10 mouse cellular contexts compared by ENCODE assay signal in the genomic region with DNA sequence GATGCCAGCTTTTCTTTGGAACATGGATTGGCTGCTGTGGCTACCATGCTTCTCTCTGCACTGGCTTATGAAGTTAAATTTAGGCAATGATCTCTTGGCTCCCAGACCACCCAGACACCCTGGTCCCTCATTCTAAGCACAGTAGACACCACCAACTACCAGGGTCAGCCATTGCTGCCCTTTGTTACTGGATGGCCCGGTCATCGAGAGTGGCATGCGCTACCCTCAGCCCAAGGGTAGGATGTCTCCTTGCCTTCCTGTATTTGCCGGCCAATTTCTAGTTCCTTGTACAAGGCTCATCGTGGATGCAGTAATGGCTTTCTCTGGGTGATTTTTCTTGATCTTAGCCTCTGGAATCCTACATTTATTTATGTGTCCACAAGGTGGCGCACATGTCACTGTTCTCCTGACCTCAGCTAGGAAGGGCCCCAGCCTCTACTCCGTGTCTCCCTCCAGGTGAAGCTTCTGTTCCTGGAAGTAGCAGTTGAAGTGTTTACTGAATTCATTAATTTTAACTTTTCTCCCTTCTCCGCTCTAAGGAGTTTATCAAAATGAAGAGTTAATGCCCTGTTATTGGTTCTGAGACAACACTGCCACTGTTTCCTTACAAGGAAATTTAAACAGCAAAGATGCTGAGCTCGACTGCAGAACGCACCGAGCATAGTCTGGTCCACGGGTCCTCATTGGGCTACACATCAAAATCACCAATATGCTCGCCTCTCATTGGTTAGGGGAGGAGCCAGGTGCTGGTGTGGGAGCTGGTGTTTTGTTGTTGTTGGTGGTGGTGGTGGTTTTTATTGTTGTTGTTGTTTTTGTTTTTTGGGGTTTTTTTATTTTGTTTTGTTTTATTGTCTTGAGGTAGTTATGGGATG.
DNase-seq lines count a peak whose midpoint lies in the region; ATAC-seq lines count a peak whose summit lies in the region.
"Had no signal": no experiment of that assay in that cellular context is flagged by ENCODE, and none has a peak within 500 bp of the region (broad histone marks: within the 10 kb centered on the region; RNA-seq: fewer than 3 reads in every experiment).

No protein-coding gene starts in this region.

- intact Hi-C loops in left cerebral cortex, postnatal 14 days (cut with DNase I) = loop anchor here (5.0 to 10.0 kb wide), 4 partner anchors 122 to 418 kb away; partner anchors contain the start of gene Col9a1

- H3K4me1 ChIP-seq in hindbrain, embryonic 11.5 days (replicated peaks; ENCODE audit: control insufficient read depth, insufficient read depth, low read length) = no peaks in the 10 kb centered on the region
- H3K4me1 ChIP-seq in midbrain, embryonic 11.5 days (ENCODE audit: control insufficient read depth, insufficient read depth, low read length) = no peaks in the 10 kb centered on the region
- no peaks in the 10 kb centered on the region for H3K4me1 ChIP-seq in stomach, embryonic 14.5 days (ENCODE audit: control insufficient read depth, insufficient read depth, low read length)
- H3K4me1 ChIP-seq: embryonic facial prominence, embryonic 12.5 days had no signal

- no peaks in the 10 kb centered on the region for H3K36me3 ChIP-seq in hindbrain, embryonic 11.5 days (ENCODE audit: control insufficient read depth, insufficient read depth, low read length)
- H3K36me3 ChIP-seq in midbrain, embryonic 11.5 days (ENCODE audit: control insufficient read depth, insufficient read depth, low read length) = no peaks in the 10 kb centered on the region
- H3K36me3 ChIP-seq in stomach, embryonic 14.5 days (ENCODE audit: control insufficient read depth, insufficient read depth, low read length) = no peaks in the 10 kb centered on the region
- H3K36me3 ChIP-seq: embryonic facial prominence, embryonic 12.5 days had no signal

- peak; percentile 48 to 71 for DNase-seq in left cerebral cortex, adult 18-20 months (ENCODE audit: low spot score in 2 of 2)
- DNase-seq in left cerebral cortex, adult 8-10 months (ENCODE audit: low spot score in 2 of 2) = no peak
- DNase-seq in adrenal gland, adult 2 months = peak; percentile 27
- DNase-seq in embryo, embryonic 11 days = peak; percentile 75
- peak; percentile 68 for DNase-seq in hindbrain, embryonic 11.5 days (ENCODE audit: low spot score)
- DNase-seq in left cerebral cortex, postnatal 14 days (ENCODE audit: low spot score in 2 of 2) = peak; percentile 57 to 72
- DNase-seq in midbrain, embryonic 11.5 days (ENCODE audit: low spot score, missing footprints) = peak; percentile 94

- no peak overlapping the region for H3K4me2 ChIP-seq in hindbrain, embryonic 11.5 days (replicated peaks; ENCODE audit: low read depth, low read length)
- no peak overlapping the region for H3K4me2 ChIP-seq in midbrain, embryonic 11.5 days
- H3K4me2 ChIP-seq in stomach, embryonic 14.5 days (replicated peaks; ENCODE audit: low read depth, low read length) = no peak overlapping the region
- H3K4me2 ChIP-seq: embryonic facial prominence, embryonic 12.5 days had no signal

- no peak overlapping the region for H3K27ac ChIP-seq in hindbrain, embryonic 11.5 days (ENCODE audit: low read depth, low read length)
- H3K27ac ChIP-seq in midbrain, embryonic 11.5 days (ENCODE audit: low read depth, low read length) = no peak overlapping the region
- no peak overlapping the region for H3K27ac ChIP-seq in stomach, embryonic 14.5 days (ENCODE audit: low read length)
- H3K27ac ChIP-seq: embryonic facial prominence, embryonic 12.5 days had no signal

- H3K27me3 ChIP-seq in hindbrain, embryonic 11.5 days (ENCODE audit: control insufficient read depth, insufficient read depth, low read length) = no peaks in the 10 kb centered on the region
- no peaks in the 10 kb centered on the region for H3K27me3 ChIP-seq in midbrain, embryonic 11.5 days (ENCODE audit: control insufficient read depth, insufficient read depth, low read length)
- no peaks in the 10 kb centered on the region for H3K27me3 ChIP-seq in stomach, embryonic 14.5 days (ENCODE audit: control insufficient read depth, insufficient read depth, low read length)
- H3K27me3 ChIP-seq: embryonic facial prominence, embryonic 12.5 days; megakaryocyte, embryonic 14.5 days had no signal

- H3K4me3 ChIP-seq in hindbrain, embryonic 11.5 days (ENCODE audit: low read depth, low read length) = no peak overlapping the region
- H3K4me3 ChIP-seq in midbrain, embryonic 11.5 days (ENCODE audit: low read depth, low read length) = no peak overlapping the region
- H3K4me3 ChIP-seq in stomach, embryonic 14.5 days (ENCODE audit: low read depth, low read length) = no peak overlapping the region
- H3K4me3 ChIP-seq: embryonic facial prominence, embryonic 12.5 days; megakaryocyte, embryonic 14.5 days had no signal

- ATAC-seq in hindbrain, embryonic 11.5 days (ENCODE audit: low FRiP score) = peak; percentile 76
- ATAC-seq in midbrain, embryonic 11.5 days (ENCODE audit: low FRiP score) = peak; percentile 73
- ATAC-seq in stomach, embryonic 14.5 days (ENCODE audit: insufficient number of reproducible peaks, insufficient read depth, low FRiP score, low read depth) = peak; percentile 48

- 48% methylated on average over 13 of the region's 13 CpGs for WGBS in hindbrain, embryonic 11.5 days
- WGBS in midbrain, embryonic 11.5 days = 42% methylated on average over 13 of the region's 13 CpGs
- 39% methylated on average over 13 of the region's 13 CpGs for WGBS in stomach, embryonic 14.5 days

- no peak overlapping the region for H3K9ac ChIP-seq in hindbrain, embryonic 11.5 days (ENCODE audit: low read depth, low read length)
- no peak overlapping the region for H3K9ac ChIP-seq in midbrain, embryonic 11.5 days (ENCODE audit: low read length)
- no peak overlapping the region for H3K9ac ChIP-seq in stomach, embryonic 14.5 days (replicated peaks; ENCODE audit: low read depth, low read length)
- H3K9ac ChIP-seq: embryonic facial prominence, embryonic 12.5 days had no signal

- no peaks in the 10 kb centered on the region for H3K9me3 ChIP-seq in hindbrain, embryonic 11.5 days (ENCODE audit: control insufficient read depth, low read length)
- no peaks in the 10 kb centered on the region for H3K9me3 ChIP-seq in midbrain, embryonic 11.5 days (ENCODE audit: control insufficient read depth, low read length)
- H3K9me3 ChIP-seq in stomach, embryonic 14.5 days (ENCODE audit: control insufficient read depth, low read depth, low read length) = no peaks in the 10 kb centered on the region
- H3K9me3 ChIP-seq: embryonic facial prominence, embryonic 12.5 days; megakaryocyte, embryonic 14.5 days had no signal

Comparison
In these comparisons a context has a peak if more than half of its experiments do, and no peak if none do; other contexts are left out.
1. DNase-seq: peak in left cerebral cortex, adult 18-20 months (2 of 2), adrenal gland, adult 2 months (single experiment), embryo, embryonic 11 days (single experiment), hindbrain, embryonic 11.5 days (single experiment), left cerebral cortex, postnatal 14 days (2 of 2) and midbrain, embryonic 11.5 days (single experiment); none in left cerebral cortex, adult 8-10 months (0 of 2).
2. Peak in every context shown above with its lines, with median percentiles within 50 percentile points of each other: ATAC-seq.